Mouse (Mus musculus) lung, embryonic 14.5 days (tissue): ENCODE results near the gene Lgi4. TPM values are rescaled to one million over a fixed set of nuclear protein-coding genes. Genes with fewer than 3 reads are reported as not detected.

Experiments used
- ATAC-seq: fragments of 200-750 bp; cut with Nextera tagmentation; 2 replicates; pipeline ENCODE4 v1.8.0; 2017; ENCODE audit warnings: mild to moderate bottlenecking, moderate TSS enrichment, moderate library complexity; ENCODE audit not compliant: insufficient read depth
- DNase-seq: peaks from one replicate; pipeline ENCODE4 v3.0.0-alpha.2; 2015
- H3K27ac ChIP-seq: fragments of 300-500 bp; sonication (generic); 2 replicates; pipeline ENCODE4 v1.5.1; 2014; ENCODE audit warnings: low read depth, mild to moderate bottlenecking, moderate library complexity
- H3K27me3 ChIP-seq: fragments of 300-500 bp; sonication (generic); 2 replicates; pipeline ENCODE4 v1.6.1; 2014; ENCODE audit warnings: low read length, control low read depth; ENCODE audit not compliant: insufficient read depth
- H3K36me3 ChIP-seq: fragments of 300-500 bp; sonication (generic); 2 replicates; pipeline ENCODE4 v1.6.1; 2014; ENCODE audit warnings: control low read depth; ENCODE audit not compliant: insufficient read depth
- H3K4me1 ChIP-seq: fragments of 300-500 bp; sonication (generic); 2 replicates; pipeline ENCODE4 v1.6.1; 2014; ENCODE audit warnings: antibody characterized with exemption, control low read depth; ENCODE audit not compliant: insufficient read depth
- H3K4me2 ChIP-seq: fragments of 300-500 bp; sonication (generic); 2 replicates; pipeline ENCODE4 v1.6.1; 2014; ENCODE audit warnings: mild to moderate bottlenecking
- H3K4me3 ChIP-seq: fragments of 300-500 bp; sonication (generic); 2 replicates; pipeline ENCODE4 v1.5.1; 2014; ENCODE audit warnings: low read depth, low read length
- H3K9ac ChIP-seq: fragments of 300-500 bp; sonication (generic); 2 replicates; pipeline ENCODE4 v1.6.1; 2014
- H3K9me3 ChIP-seq: fragments of 300-500 bp; sonication (generic); 2 replicates; pipeline ENCODE4 v1.6.1; 2016; ENCODE audit warnings: low read depth, low read length, control low read depth
- CTCF ChIP-seq: IDR thresholded peaks from 2 replicates; pipeline ENCODE4 v1.5.1; 2016; ENCODE audit warnings: antibody characterized with exemption, low read depth
- WGBS: fragments of 180-500 bp; shearing (Covaris S2); extraction: QIAGEN DNeasy Blood & Tissue Kit; methylation state at CpG from one replicate; pipeline ENCODE4 v1.1.7; 2014; 5-methylcytosine and 5-hydroxymethylcytosine counted together
- polyA plus RNA-seq: library from polyadenylated mRNA; unstranded; fragments of >200 nt; fragmentation: Nextera tagmentation; extraction: Ambion mirVana; gene quantifications from 2 replicates; pipeline ENCODE4 v1.2.1, GENCODE M21; 2014

The Lgi4 gene
- polyA plus RNA-seq, 1 experiment from 2014 or later: 0.13 TPM

GRCm38 (mm10) chr7:31112036-31112435, 52.9 kb downstream of the Lgi4 start:
- Histone ChIP-seq H3K27me3 (no peaks in the 10 kb centered on the region), H3K27ac (peak overlapping the region; percentile 24), H3K36me3 (no peaks in the 10 kb centered on the region), H3K4me1 (peaks cover 8% of the 10 kb centered on the region), H3K4me2 (no peak overlapping the region), H3K4me3 (no peak overlapping the region), H3K9me3 (no peaks in the 10 kb centered on the region), H3K9ac (no peak overlapping the region)
- 38% methylated on average over 4 of the region's 4 CpGs for WGBS
- ATAC-seq (no peak), DNase-seq (no peak)
- TF ChIP-seq CTCF: no peak

GRCm38 (mm10) chr7:31113800-31114199, 54.7 kb downstream of the Lgi4 start:
- H3K27me3 ChIP-seq: no peaks in the 10 kb centered on the region
- no peak overlapping the region for H3K9ac ChIP-seq
- ATAC-seq (no peak), DNase-seq (no peak)
- no peaks in the 10 kb centered on the region for H3K36me3 ChIP-seq
- peaks cover 8% of the 10 kb centered on the region for H3K4me1 ChIP-seq
- no peak for TF ChIP-seq CTCF
- 76% methylated on average over 6 of the region's 6 CpGs for WGBS
- H3K4me2 ChIP-seq: no peak overlapping the region
- no peak overlapping the region for H3K4me3 ChIP-seq
- H3K27ac ChIP-seq: no peak overlapping the region
- H3K9me3 ChIP-seq: no peaks in the 10 kb centered on the region

DNA sequence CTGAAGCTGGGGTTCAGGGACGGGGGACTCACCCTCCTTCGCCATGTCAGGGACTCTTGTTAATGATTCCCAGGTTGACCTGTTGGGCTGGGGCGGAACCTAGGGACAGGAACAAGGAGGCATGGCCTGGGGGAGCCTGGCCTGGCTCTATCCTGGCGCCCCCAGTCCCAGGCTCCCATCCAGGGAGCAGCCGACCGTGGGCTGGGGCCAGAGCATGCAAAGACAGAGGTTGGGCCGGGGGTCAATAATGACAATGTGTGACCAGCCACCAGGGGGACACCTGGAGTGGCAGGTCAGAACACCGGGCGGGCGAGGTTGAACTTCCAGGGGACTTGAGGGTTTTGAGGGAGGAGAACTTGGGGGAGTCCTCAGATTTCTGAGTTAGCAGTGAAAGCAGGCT, 55.5 kb downstream of the Lgi4 start:
- H3K27ac ChIP-seq: peak overlapping the region; percentile 65; the same call in 1 of the 2 replicates
- peak overlapping the region; percentile 42 for H3K9ac ChIP-seq
- DNase-seq (no peak), ATAC-seq (no peak)
- 57% methylated on average over 10 of the region's 10 CpGs for WGBS
- TF ChIP-seq CTCF: peak; percentile 57
- peaks cover 8% of the 10 kb centered on the region for H3K4me1 ChIP-seq
- no peaks in the 10 kb centered on the region for H3K9me3 ChIP-seq
- no peaks in the 10 kb centered on the region for H3K36me3 ChIP-seq
- H3K4me2 ChIP-seq: peak overlapping the region; percentile 52
- peak overlapping the region; percentile 22 for H3K4me3 ChIP-seq
- H3K27me3 ChIP-seq: no peaks in the 10 kb centered on the region

DNA sequence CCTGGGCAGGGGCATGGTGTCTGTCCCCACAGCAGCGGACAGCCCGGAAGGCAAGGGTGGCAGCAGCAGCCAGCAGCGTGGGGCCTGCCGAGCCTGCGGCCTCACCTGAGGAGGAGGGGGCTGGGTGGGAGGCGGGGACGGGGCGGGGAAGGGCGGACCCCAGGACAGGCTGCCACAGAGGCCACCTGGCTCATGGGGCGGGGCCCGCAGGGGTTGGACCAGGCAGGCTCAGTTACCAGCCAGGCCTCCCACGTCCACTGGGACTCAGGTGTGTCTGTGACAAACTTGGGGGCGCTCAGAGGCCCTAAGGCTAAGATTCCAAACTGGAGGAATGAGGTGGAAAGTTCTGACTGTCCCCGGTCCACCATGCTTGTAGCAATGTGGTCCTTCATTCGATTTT, 56.0 kb downstream of the Lgi4 start, which contains the start of gene Hpn:
Gene Hpn (minus strand): TSS at position 109 of the 400 bp plus-strand sequence.
- Histone ChIP-seq H3K36me3 (no peaks in the 10 kb centered on the region), H3K4me3 (peak within 1 kb of the TSS; percentile 22), H3K4me1 (peaks cover 8% of the 10 kb centered on the region), H3K27me3 (no peaks in the 10 kb centered on the region), H3K9ac (peak within 1 kb of the TSS; percentile 42), H3K9me3 (no peaks in the 10 kb centered on the region), H3K4me2 (peak within 1 kb of the TSS; percentile 52), H3K27ac (peak within 1 kb of the TSS; percentile 65)
- 25% methylated on average over 14 of the region's 15 CpGs for WGBS
- ATAC-seq (peak; percentile 79), DNase-seq (peak; percentile 44)
- no peak for TF ChIP-seq CTCF

- H3K4me2 ChIP-seq: peak overlapping the region; percentile 52
- peaks cover 8% of the 10 kb centered on the region for H3K4me1 ChIP-seq
- 14% methylated on average over 17 of the region's 17 CpGs for WGBS
- peak overlapping the region; percentile 23; the same call in 1 of the 2 replicates for H3K9ac ChIP-seq
- H3K36me3 ChIP-seq: no peaks in the 10 kb centered on the region
- ATAC-seq: peak; percentile 58
- TF ChIP-seq CTCF: no peak
- H3K4me3 ChIP-seq: no peak overlapping the region
- no peaks in the 10 kb centered on the region for H3K9me3 ChIP-seq
- H3K27me3 ChIP-seq: no peaks in the 10 kb centered on the region
- DNase-seq: peak; percentile 61
- H3K27ac ChIP-seq: peak overlapping the region; percentile 65
Observed at GRCm38 (mm10) chr7:31115587-31116043, 56.5 kb downstream of the Lgi4 start.

DNA sequence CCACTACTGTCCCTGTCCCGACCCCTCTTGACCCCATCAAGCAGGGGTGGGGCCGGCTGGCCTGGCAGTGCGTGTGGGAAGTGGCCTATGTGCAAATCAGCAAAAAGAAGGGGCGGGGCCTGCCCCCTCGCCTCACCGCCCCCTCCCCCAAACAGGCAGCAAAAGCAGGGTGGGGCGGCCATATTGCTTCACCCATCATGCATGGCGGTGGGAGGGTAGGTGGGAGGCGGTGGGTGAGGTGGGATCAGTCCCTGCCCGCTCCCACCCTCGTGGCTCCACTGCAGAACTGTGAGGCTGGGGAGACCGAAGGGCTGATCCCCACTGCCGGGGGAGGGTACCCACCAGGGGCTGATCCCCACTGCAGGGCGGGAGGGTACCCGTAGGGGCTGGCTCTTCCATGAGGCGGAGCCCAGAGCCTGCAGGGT, 57.6 kb downstream of the Lgi4 start:
- Histone ChIP-seq H3K4me3 (no peak overlapping the region), H3K9me3 (no peaks in the 10 kb centered on the region), H3K27me3 (no peaks in the 10 kb centered on the region), H3K27ac (no peak overlapping the region), H3K4me1 (peaks cover 8% of the 10 kb centered on the region), H3K9ac (no peak overlapping the region), H3K36me3 (no peaks in the 10 kb centered on the region), H3K4me2 (no peak overlapping the region)
- ATAC-seq (no peak), DNase-seq (no peak)
- WGBS: 50% methylated on average over 14 of the region's 16 CpGs
- no peak for TF ChIP-seq CTCF

- no peak overlapping the region for H3K4me2 ChIP-seq
- no peak overlapping the region for H3K9ac ChIP-seq
- H3K4me3 ChIP-seq: no peak overlapping the region
- H3K36me3 ChIP-seq: no peaks in the 10 kb centered on the region
- no peaks in the 10 kb centered on the region for H3K27me3 ChIP-seq
- DNase-seq (no peak), ATAC-seq (no peak)
- H3K4me1 ChIP-seq: peaks cover 8% of the 10 kb centered on the region
- no peak for TF ChIP-seq CTCF
- 84% methylated on average over 11 of the region's 11 CpGs for WGBS
- no peaks in the 10 kb centered on the region for H3K9me3 ChIP-seq
- no peak overlapping the region for H3K27ac ChIP-seq
Observed at GRCm38 (mm10) chr7:31117465-31117864, 58.3 kb downstream of the Lgi4 start.
